Mouse (Mus musculus) forebrain, postnatal 0 days (tissue): ENCODE data around the gene BC037034. TPM values are rescaled to one million over a fixed set of nuclear protein-coding genes. Genes with fewer than 3 reads are reported as not detected.

ENCODE experiments used
- ATAC-seq: fragments of 200-750 bp; cut with Nextera tagmentation; 2 replicates; pipeline ENCODE4 v1.8.0; 2017; ENCODE audit warnings: mild to moderate bottlenecking, moderate library complexity
- DNase-seq: peaks from one replicate; pipeline ENCODE4 v3.0.0-alpha.2; 2015
- H3K27ac ChIP-seq: fragments of 300-500 bp; sonication (generic); 2 replicates; pipeline ENCODE4 v1.5.1; 2014; ENCODE audit warnings: low read depth, mild to moderate bottlenecking, antibody characterized with exemption, low read length, moderate library complexity, mixed read lengths
- H3K27me3 ChIP-seq: fragments of 300-500 bp; sonication (generic); 2 replicates; pipeline ENCODE4 v1.6.1; 2014; ENCODE audit warnings: mild to moderate bottlenecking, low read length, mixed read lengths; ENCODE audit not compliant: insufficient read depth
- H3K36me3 ChIP-seq: fragments of 300-500 bp; sonication (generic); 2 replicates; pipeline ENCODE4 v1.6.1; 2014; ENCODE audit warnings: mild to moderate bottlenecking, moderate library complexity; ENCODE audit not compliant: insufficient read depth
- H3K4me1 ChIP-seq: fragments of 300-500 bp; sonication (generic); 2 replicates; pipeline ENCODE4 v1.6.1; 2014; ENCODE audit warnings: antibody characterized with exemption; ENCODE audit not compliant: insufficient read depth
- H3K4me2 ChIP-seq: fragments of 300-500 bp; sonication (generic); 2 replicates; pipeline ENCODE4 v1.6.1; 2014; ENCODE audit warnings: low read depth, mild to moderate bottlenecking, moderate library complexity
- H3K4me3 ChIP-seq: fragments of 300-500 bp; sonication (generic); 2 replicates; pipeline ENCODE4 v1.5.1; 2014; ENCODE audit warnings: low read depth, low read length, mixed read lengths
- H3K9ac ChIP-seq: fragments of 300-500 bp; sonication (generic); 2 replicates; pipeline ENCODE4 v1.6.1; 2014; ENCODE audit warnings: mild to moderate bottlenecking
- H3K9me3 ChIP-seq: fragments of 300-500 bp; sonication (generic); 2 replicates; pipeline ENCODE4 v1.6.1; 2016; ENCODE audit warnings: low read length
- CTCF ChIP-seq: sonication (generic); IDR thresholded peaks from 2 replicates; pipeline ENCODE4 v1.5.1; 2016; ENCODE audit warnings: antibody characterized with exemption, control low read depth, low read depth
- WGBS: fragments of 180-500 bp; shearing (Covaris S2); extraction: QIAGEN DNeasy Blood & Tissue Kit; methylation state at CpG from one replicate; pipeline ENCODE4 v1.1.7; 2014; 5-methylcytosine and 5-hydroxymethylcytosine counted together
- polyA plus RNA-seq: library from polyadenylated mRNA; unstranded; fragments of >200 nt; fragmentation: Nextera tagmentation; extraction: Ambion mirVana; gene quantifications from 2 replicates; pipeline ENCODE4 v1.2.1, GENCODE M21; 2015
- total RNA-seq: library from RNA; depleted of rRNA; stranded (reverse); fragments of >200 nt; gene quantifications from 2 replicates; pipeline ENCODE4 v1.2.3, GENCODE M21; 2014

BC037034 gene
- total and polyA plus RNA-seq, 2 experiments from 2014 or later = 16.1 to 59.6 TPM

- Histone ChIP-seq H3K9me3 (no peaks in the 10 kb centered on the region), H3K4me1 (peaks cover 6% of the 10 kb centered on the region), H3K27me3 (no peaks in the 10 kb centered on the region), H3K36me3 (peaks cover 40% of the 10 kb centered on the region), H3K9ac (no peak overlapping the region), H3K4me3 (no peak overlapping the region), H3K27ac (no peak overlapping the region), H3K4me2 (no peak overlapping the region)
- DNase-seq = no peak
- ATAC-seq = no peak
- WGBS = 95% methylated on average over 4 of the region's 4 CpGs
- no peak for TF ChIP-seq CTCF
Observed at GRCm38 (mm10) chr5:138257585-138257978, 6.3 kb downstream of the BC037034 start.

GRCm38 (mm10) chr5:138256966-138257584 lies 6.8 kb downstream of the BC037034 start:
- peaks cover 5% of the 10 kb centered on the region for H3K4me1 ChIP-seq
- H3K4me2 ChIP-seq = no peak overlapping the region
- 91% methylated on average over 10 of the region's 10 CpGs for WGBS
- ATAC-seq (no peak), DNase-seq (no peak)
- peaks cover 38% of the 10 kb centered on the region for H3K36me3 ChIP-seq
- no peaks in the 10 kb centered on the region for H3K9me3 ChIP-seq
- H3K27me3 ChIP-seq = no peaks in the 10 kb centered on the region
- H3K4me3 ChIP-seq = no peak overlapping the region
- no peak overlapping the region for H3K27ac ChIP-seq
- no peak for TF ChIP-seq CTCF
- no peak overlapping the region for H3K9ac ChIP-seq

GRCm38 (mm10) chr5:138256094-138256467 lies 7.8 kb downstream of the BC037034 start:
- Histone ChIP-seq H3K4me3 (peak overlapping the region; percentile 69), H3K36me3 (peaks cover 28% of the 10 kb centered on the region), H3K9me3 (no peaks in the 10 kb centered on the region), H3K4me2 (peak overlapping the region; percentile 75), H3K4me1 (peaks cover 5% of the 10 kb centered on the region), H3K27ac (peak overlapping the region; percentile 88), H3K27me3 (no peaks in the 10 kb centered on the region), H3K9ac (peak overlapping the region; percentile 80)
- 15% methylated on average over 7 of the region's 7 CpGs for WGBS
- TF ChIP-seq CTCF = no peak
- ATAC-seq (no peak), DNase-seq (no peak)

GRCm38 (mm10) chr5:138255353-138256093 lies 8.3 kb downstream of the BC037034 start, which contains the start of gene Lamtor4:
Gene Lamtor4, plus strand, starts transcription at chr5:138255482.
- H3K36me3 ChIP-seq = peaks cover 22% of the 10 kb centered on the region
- peak within 1 kb of the TSS; percentile 88 for H3K27ac ChIP-seq
- peak within 1 kb of the TSS; percentile 69 for H3K4me3 ChIP-seq
- ATAC-seq (peak; percentile 100), DNase-seq (peak; percentile 96)
- TF ChIP-seq CTCF = peak; percentile 51
- peak within 1 kb of the TSS; percentile 80 for H3K9ac ChIP-seq
- no peaks in the 10 kb centered on the region for H3K27me3 ChIP-seq
- no peaks in the 10 kb centered on the region for H3K9me3 ChIP-seq
- WGBS = under 1% methylated on average over 38 of the region's 38 CpGs
- H3K4me2 ChIP-seq = peak within 1 kb of the TSS; percentile 75
- peaks cover 5% of the 10 kb centered on the region for H3K4me1 ChIP-seq

- DNase-seq = no peak
- H3K27ac ChIP-seq = no peak overlapping the region
- no peak for TF ChIP-seq CTCF
- no peak for ATAC-seq
- 94% methylated on average over 3 of the region's 3 CpGs for WGBS
- no peak overlapping the region for H3K4me2 ChIP-seq
- H3K4me3 ChIP-seq = no peak overlapping the region
- H3K4me1 ChIP-seq = peaks cover 5% of the 10 kb centered on the region
- H3K9me3 ChIP-seq = no peaks in the 10 kb centered on the region
- H3K27me3 ChIP-seq = no peaks in the 10 kb centered on the region
- no peak overlapping the region for H3K9ac ChIP-seq
- H3K36me3 ChIP-seq = no peaks in the 10 kb centered on the region
Observed at GRCm38 (mm10) chr5:138253061-138253460, 10.8 kb downstream of the BC037034 start.

- no peak overlapping the region for H3K9ac ChIP-seq
- TF ChIP-seq CTCF = no peak
- peaks cover 5% of the 10 kb centered on the region for H3K4me1 ChIP-seq
- no peak overlapping the region for H3K4me3 ChIP-seq
- ATAC-seq (no peak), DNase-seq (no peak)
- no peak overlapping the region for H3K27ac ChIP-seq
- no peaks in the 10 kb centered on the region for H3K27me3 ChIP-seq
- no peaks in the 10 kb centered on the region for H3K9me3 ChIP-seq
- H3K36me3 ChIP-seq = no peaks in the 10 kb centered on the region
- 86% methylated on average over 12 of the region's 12 CpGs for WGBS
- H3K4me2 ChIP-seq = no peak overlapping the region
Observed at GRCm38 (mm10) chr5:138251144-138251543, 12.7 kb downstream of the BC037034 start.

- Histone ChIP-seq H3K9ac (no peak overlapping the region), H3K4me1 (no peaks in the 10 kb centered on the region), H3K27ac (no peak overlapping the region), H3K36me3 (no peaks in the 10 kb centered on the region), H3K4me2 (no peak overlapping the region), H3K27me3 (no peaks in the 10 kb centered on the region), H3K4me3 (no peak overlapping the region), H3K9me3 (no peaks in the 10 kb centered on the region)
- 61% methylated on average over 2 of the region's 2 CpGs for WGBS
- ATAC-seq (no peak), DNase-seq (no peak)
- TF ChIP-seq CTCF = no peak
Observed at GRCm38 (mm10) chr5:138241511-138241910, 22.3 kb downstream of the BC037034 start.
